Mouse (Mus musculus): ENCODE results near the gene Ndufaf2. TPM values are rescaled to one million over a fixed set of nuclear protein-coding genes. Genes with fewer than 3 reads are reported as not detected.

The Ndufaf2 gene
- total RNA-seq, 1 experiment, result 41.1 TPM

DNA sequence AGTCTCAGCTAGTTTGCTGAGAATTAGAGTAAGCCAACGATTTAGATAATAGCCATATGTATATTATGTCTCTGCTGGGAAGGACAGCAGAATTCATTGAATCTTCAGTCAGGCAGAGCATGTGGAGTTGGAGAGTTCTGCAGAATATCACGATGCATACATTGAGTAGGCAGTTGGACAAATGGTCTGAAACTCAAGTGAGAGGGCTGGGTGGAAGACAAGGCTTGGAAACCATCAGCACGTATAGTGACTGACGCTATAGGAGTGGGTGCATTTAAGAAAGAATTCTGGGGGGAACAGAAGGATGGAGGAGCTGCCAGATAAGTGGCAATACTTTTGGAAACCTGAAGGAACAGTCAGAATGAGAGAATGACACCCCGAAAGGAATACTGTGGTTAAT is 27.7 kb downstream of the Ndufaf2 start:
- Histone ChIP-seq H3K9me3 (ENCODE audit: control insufficient read depth, insufficient read depth, low read depth, low read length) (no peaks in the 10 kb centered on the region), H3K9ac (ENCODE audit: insufficient read depth, low read depth, low read length, poor library complexity, severe bottlenecking) (no peak overlapping the region), H3K4me3 (ENCODE audit: insufficient read depth in 1 of 2, low read depth in 1 of 2, low read length in 2 of 2, poor library complexity in 1 of 2, severe bottlenecking in 1 of 2) (no peak overlapping the region), H3K4me1 (ENCODE audit: control insufficient read depth in 2 of 2, insufficient read depth in 2 of 2, low read length in 2 of 2, poor library complexity in 1 of 2) (no peaks in the 10 kb centered on the region), H3K36me3 (ENCODE audit: control insufficient read depth, insufficient read depth, low read length, poor library complexity, severe bottlenecking) (no peaks in the 10 kb centered on the region), H3K27ac (ENCODE audit: insufficient read depth, low read depth, low read length, poor library complexity, severe bottlenecking) (no peak overlapping the region)
- in situ Hi-C loops (cut with MboI; ENCODE audit: low sequenced_read_pairs in 2 of 2, unreplicated experiment in 2 of 2), result no loop called here
- no peak for DNase-seq (ENCODE audit: low read depth, low spot score)
- TF ChIP-seq CHD2 (IDR thresholded peaks at IDR 0.05; ENCODE audit: low read depth, low read length) (no peak), ZC3H11A (IDR thresholded peaks at IDR 0.05; ENCODE audit: borderline replicate concordance, low read depth, low read length) (no peak), MAFK (IDR thresholded peaks at IDR 0.05; ENCODE audit: insufficient read depth, low read depth, low read length) (no peak), HCFC1 (IDR thresholded peaks at IDR 0.05; ENCODE audit: borderline replicate concordance, insufficient read depth, low read length) (no peak), ZNF384 (IDR thresholded peaks at IDR 0.05; ENCODE audit: low read depth, low read length) (no peak)

DNA sequence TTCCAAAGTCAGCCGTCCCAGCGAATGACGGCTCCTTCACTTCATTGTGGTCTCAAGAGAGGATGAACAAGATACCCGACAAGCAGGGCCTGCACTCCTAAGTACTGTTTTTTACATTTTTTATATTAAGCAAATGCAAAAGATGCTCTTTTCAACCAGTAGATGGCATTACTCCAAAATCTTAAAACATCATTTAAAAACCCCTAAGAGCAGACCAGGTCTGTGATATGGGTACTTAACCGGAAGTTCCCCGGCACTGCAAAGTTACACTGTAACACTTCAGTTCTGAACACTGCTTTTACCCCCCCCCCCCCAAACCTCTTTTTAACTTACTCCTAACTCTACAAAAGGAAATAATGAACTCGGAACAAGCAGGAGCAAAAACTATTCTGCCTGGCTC is 29.4 kb downstream of the Ndufaf2 start:
- no peak for DNase-seq (ENCODE audit: low read depth, low spot score)

DNA sequence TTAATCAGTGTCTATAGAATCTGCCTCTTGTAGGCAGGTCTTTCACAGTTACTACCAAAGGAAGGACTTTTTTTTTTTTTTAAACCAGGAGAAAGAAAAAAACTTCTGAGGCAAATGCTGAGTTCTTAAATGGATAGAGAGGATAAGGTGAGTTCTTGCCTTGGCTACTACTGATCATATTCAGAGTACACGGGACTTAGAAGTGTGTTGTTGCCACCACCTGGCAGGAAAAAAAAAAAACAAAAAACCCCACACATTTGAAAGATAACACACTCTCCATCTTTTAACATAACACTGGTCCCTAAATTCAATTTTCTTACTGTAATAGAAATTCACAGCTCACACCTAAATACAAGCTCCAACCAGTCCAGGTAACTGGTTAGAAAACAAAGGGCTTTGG is 30.5 kb downstream of the Ndufaf2 start:
- TF ChIP-seq ZNF384 (IDR thresholded peaks at IDR 0.05; ENCODE audit: low read depth, low read length), result no peak
- TF ChIP-seq HCFC1 (IDR thresholded peaks at IDR 0.05; ENCODE audit: borderline replicate concordance, insufficient read depth, low read length), result no peak
- no peak for TF ChIP-seq MAFK (IDR thresholded peaks at IDR 0.05; ENCODE audit: insufficient read depth, low read depth, low read length)
- TF ChIP-seq CHD2 (IDR thresholded peaks at IDR 0.05; ENCODE audit: low read depth, low read length), result no peak
- no peak for TF ChIP-seq ZC3H11A (IDR thresholded peaks at IDR 0.05; ENCODE audit: borderline replicate concordance, low read depth, low read length)
- Histone ChIP-seq H3K27ac (ENCODE audit: insufficient read depth, low read depth, low read length, poor library complexity, severe bottlenecking) (no peak overlapping the region), H3K4me1 (ENCODE audit: control insufficient read depth in 2 of 2, insufficient read depth in 2 of 2, low read length in 2 of 2, poor library complexity in 1 of 2) (no peaks in the 10 kb centered on the region), H3K9me3 (ENCODE audit: control insufficient read depth, insufficient read depth, low read depth, low read length) (no peaks in the 10 kb centered on the region), H3K4me3 (ENCODE audit: insufficient read depth in 1 of 2, low read depth in 1 of 2, low read length in 2 of 2, poor library complexity in 1 of 2, severe bottlenecking in 1 of 2) (no peak overlapping the region), H3K36me3 (ENCODE audit: control insufficient read depth, insufficient read depth, low read length, poor library complexity, severe bottlenecking) (no peaks in the 10 kb centered on the region), H3K9ac (ENCODE audit: insufficient read depth, low read depth, low read length, poor library complexity, severe bottlenecking) (no peak overlapping the region)
- in situ Hi-C loops (cut with MboI; ENCODE audit: low sequenced_read_pairs in 2 of 2, unreplicated experiment in 2 of 2), result no loop called here
- DNase-seq (ENCODE audit: low read depth, low spot score), result no peak

More for the DNA sequence above, 29.4 kb downstream of the Ndufaf2 start:
- Histone ChIP-seq H3K27ac (ENCODE audit: insufficient read depth, low read depth, low read length, poor library complexity, severe bottlenecking) (no peak overlapping the region), H3K36me3 (ENCODE audit: control insufficient read depth, insufficient read depth, low read length, poor library complexity, severe bottlenecking) (no peaks in the 10 kb centered on the region), H3K4me3 (ENCODE audit: insufficient read depth in 1 of 2, low read depth in 1 of 2, low read length in 2 of 2, poor library complexity in 1 of 2, severe bottlenecking in 1 of 2) (no peak overlapping the region), H3K9ac (ENCODE audit: insufficient read depth, low read depth, low read length, poor library complexity, severe bottlenecking) (no peak overlapping the region), H3K9me3 (ENCODE audit: control insufficient read depth, insufficient read depth, low read depth, low read length) (no peaks in the 10 kb centered on the region), H3K4me1 (ENCODE audit: control insufficient read depth in 2 of 2, insufficient read depth in 2 of 2, low read length in 2 of 2, poor library complexity in 1 of 2) (no peaks in the 10 kb centered on the region)
- TF ChIP-seq ZC3H11A (IDR thresholded peaks at IDR 0.05; ENCODE audit: borderline replicate concordance, low read depth, low read length), result no peak
- no peak for TF ChIP-seq ZNF384 (IDR thresholded peaks at IDR 0.05; ENCODE audit: low read depth, low read length)
- in situ Hi-C loops (cut with MboI; ENCODE audit: low sequenced_read_pairs in 2 of 2, unreplicated experiment in 2 of 2), result no loop called here

DNA sequence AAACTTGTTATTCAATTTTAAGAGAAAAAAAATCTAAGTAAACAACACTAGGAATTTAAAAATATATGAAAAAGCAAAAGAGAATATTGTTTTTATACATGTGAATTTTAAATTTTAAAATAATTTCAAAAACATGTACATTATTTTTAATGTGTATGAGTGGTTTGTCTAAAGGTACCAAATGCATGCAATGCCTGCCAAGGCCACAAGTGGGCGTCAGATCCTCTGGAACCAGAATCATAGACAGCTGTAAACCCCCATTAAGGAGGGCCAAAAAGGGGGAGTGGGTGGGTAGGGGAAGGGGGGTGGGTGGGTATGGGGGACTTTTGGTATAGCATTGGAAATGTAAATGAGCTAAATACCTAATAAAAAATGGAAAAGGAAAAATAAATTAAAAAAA is 31.3 kb downstream of the Ndufaf2 start:
- H3K36me3 ChIP-seq (ENCODE audit: control insufficient read depth, insufficient read depth, low read length, poor library complexity, severe bottlenecking), result no peaks in the 10 kb centered on the region
- peak; percentile 26 for DNase-seq (ENCODE audit: low read depth, low spot score)
- TF ChIP-seq MAFK (IDR thresholded peaks at IDR 0.05; ENCODE audit: insufficient read depth, low read depth, low read length) (no peak), ZC3H11A (IDR thresholded peaks at IDR 0.05; ENCODE audit: borderline replicate concordance, low read depth, low read length) (0 out of 2 replicates have a peak, but pooled peaks have one; percentile 17), ZNF384 (IDR thresholded peaks at IDR 0.05; ENCODE audit: low read depth, low read length) (peak; percentile 27; the same call in 1 of the 2 replicates)
- H3K9ac ChIP-seq (ENCODE audit: insufficient read depth, low read depth, low read length, poor library complexity, severe bottlenecking), result no peak overlapping the region
- H3K9me3 ChIP-seq (ENCODE audit: control insufficient read depth, insufficient read depth, low read depth, low read length), result no peaks in the 10 kb centered on the region
- H3K27ac ChIP-seq (ENCODE audit: insufficient read depth, low read depth, low read length, poor library complexity, severe bottlenecking), result no peak overlapping the region
- in situ Hi-C loops (cut with MboI; ENCODE audit: low sequenced_read_pairs in 2 of 2, unreplicated experiment in 2 of 2), result no loop called here
- H3K4me1 ChIP-seq (ENCODE audit: control insufficient read depth in 2 of 2, insufficient read depth in 2 of 2, low read length in 2 of 2, poor library complexity in 1 of 2), result no peaks in the 10 kb centered on the region
- H3K4me3 ChIP-seq (ENCODE audit: insufficient read depth in 1 of 2, low read depth in 1 of 2, low read length in 2 of 2, poor library complexity in 1 of 2, severe bottlenecking in 1 of 2), result no peak overlapping the region

DNA sequence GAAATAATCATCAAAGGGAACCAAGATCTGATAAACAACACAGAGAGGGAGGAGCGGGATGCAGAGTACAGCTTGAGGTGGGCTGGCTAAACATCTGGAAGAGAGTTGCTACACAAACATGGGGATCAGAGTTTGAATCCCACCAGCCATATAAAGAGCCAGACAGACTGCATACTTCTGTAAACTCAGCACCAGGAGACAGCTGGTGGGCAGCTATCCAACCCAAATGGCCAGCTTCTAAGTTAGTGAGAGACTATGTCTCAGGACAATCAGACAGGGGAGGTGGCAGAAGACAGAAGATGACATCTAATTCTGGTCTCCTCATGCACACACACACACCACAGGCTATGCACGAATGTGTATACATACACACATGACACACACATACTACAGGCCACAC is 32.2 kb downstream of the Ndufaf2 start:
- in situ Hi-C loops (cut with MboI; ENCODE audit: low sequenced_read_pairs in 2 of 2, unreplicated experiment in 2 of 2), result no loop called here
- Histone ChIP-seq H3K27ac (ENCODE audit: insufficient read depth, low read depth, low read length, poor library complexity, severe bottlenecking) (no peak overlapping the region), H3K9me3 (ENCODE audit: control insufficient read depth, insufficient read depth, low read depth, low read length) (no peaks in the 10 kb centered on the region), H3K9ac (ENCODE audit: insufficient read depth, low read depth, low read length, poor library complexity, severe bottlenecking) (no peak overlapping the region), H3K4me3 (ENCODE audit: insufficient read depth in 1 of 2, low read depth in 1 of 2, low read length in 2 of 2, poor library complexity in 1 of 2, severe bottlenecking in 1 of 2) (no peak overlapping the region), H3K4me1 (ENCODE audit: control insufficient read depth in 2 of 2, insufficient read depth in 2 of 2, low read length in 2 of 2, poor library complexity in 1 of 2) (no peaks in the 10 kb centered on the region), H3K36me3 (ENCODE audit: control insufficient read depth, insufficient read depth, low read length, poor library complexity, severe bottlenecking) (no peaks in the 10 kb centered on the region)
- TF ChIP-seq HCFC1 (IDR thresholded peaks at IDR 0.05; ENCODE audit: borderline replicate concordance, insufficient read depth, low read length) (no peak), CHD2 (IDR thresholded peaks at IDR 0.05; ENCODE audit: low read depth, low read length) (no peak), ZC3H11A (IDR thresholded peaks at IDR 0.05; ENCODE audit: borderline replicate concordance, low read depth, low read length) (no peak), MAFK (IDR thresholded peaks at IDR 0.05; ENCODE audit: insufficient read depth, low read depth, low read length) (no peak), ZNF384 (IDR thresholded peaks at IDR 0.05; ENCODE audit: low read depth, low read length) (no peak)
- no peak for DNase-seq (ENCODE audit: low read depth, low spot score)
